Mouse (Mus musculus) bone marrow macrophage, adult 2 months (primary cell): ENCODE measurements at regions not wholly inside any gene's neighbourhood (a gene's known extent, or its start where the extent isn't known, plus 50 kb on each side); places are given as distances from the start of the nearest gene placed in this dataset.

Experiments used
- CTCF ChIP-seq: IDR thresholded peaks from 2 replicates; pipeline ENCODE4 v1.5.1; 2012; ENCODE audit warnings: low read depth, mild to moderate bottlenecking, low read length, moderate library complexity
- POLR2A ChIP-seq: IDR thresholded peaks from 2 replicates; pipeline ENCODE4 v1.6.1; 2012; ENCODE audit warnings: mild to moderate bottlenecking, low read depth, low read length, borderline replicate concordance

- TF ChIP-seq CTCF (no peak), POLR2A (no peak)
Measured at GRCm38 (mm10) chr9:69898016-69898415, 91.2 kb upstream of the Bnip2 start.
